Mouse (Mus musculus): ENCODE measurements around the gene March6. TPM values are rescaled to one million over a fixed set of nuclear protein-coding genes. Genes with fewer than 3 reads are reported as not detected.

March6 gene
- total RNA-seq, 2 experiments from 2014 or later: 183 to 187 TPM

- no peak for DNase-seq
These were observed 11.4 kb upstream of the March6 start for GRCm38 (mm10) chr15:31542013-31542958.

DNA sequence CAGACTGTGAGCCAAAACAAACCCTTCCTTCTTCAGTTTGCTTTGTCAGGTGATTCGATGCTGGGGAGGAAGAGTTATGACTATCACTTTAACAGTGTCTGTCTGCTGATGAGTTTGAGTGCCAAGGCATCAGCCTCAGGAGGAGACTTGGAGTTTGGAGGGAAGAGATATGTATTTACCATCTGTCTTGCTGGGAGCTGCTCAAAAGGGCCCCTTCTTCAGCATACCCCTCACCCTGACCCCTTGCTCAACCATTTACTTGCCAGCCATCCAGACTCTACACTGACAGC, 9.6 kb upstream of the March6 start:
- DNase-seq: no peak

DNA sequence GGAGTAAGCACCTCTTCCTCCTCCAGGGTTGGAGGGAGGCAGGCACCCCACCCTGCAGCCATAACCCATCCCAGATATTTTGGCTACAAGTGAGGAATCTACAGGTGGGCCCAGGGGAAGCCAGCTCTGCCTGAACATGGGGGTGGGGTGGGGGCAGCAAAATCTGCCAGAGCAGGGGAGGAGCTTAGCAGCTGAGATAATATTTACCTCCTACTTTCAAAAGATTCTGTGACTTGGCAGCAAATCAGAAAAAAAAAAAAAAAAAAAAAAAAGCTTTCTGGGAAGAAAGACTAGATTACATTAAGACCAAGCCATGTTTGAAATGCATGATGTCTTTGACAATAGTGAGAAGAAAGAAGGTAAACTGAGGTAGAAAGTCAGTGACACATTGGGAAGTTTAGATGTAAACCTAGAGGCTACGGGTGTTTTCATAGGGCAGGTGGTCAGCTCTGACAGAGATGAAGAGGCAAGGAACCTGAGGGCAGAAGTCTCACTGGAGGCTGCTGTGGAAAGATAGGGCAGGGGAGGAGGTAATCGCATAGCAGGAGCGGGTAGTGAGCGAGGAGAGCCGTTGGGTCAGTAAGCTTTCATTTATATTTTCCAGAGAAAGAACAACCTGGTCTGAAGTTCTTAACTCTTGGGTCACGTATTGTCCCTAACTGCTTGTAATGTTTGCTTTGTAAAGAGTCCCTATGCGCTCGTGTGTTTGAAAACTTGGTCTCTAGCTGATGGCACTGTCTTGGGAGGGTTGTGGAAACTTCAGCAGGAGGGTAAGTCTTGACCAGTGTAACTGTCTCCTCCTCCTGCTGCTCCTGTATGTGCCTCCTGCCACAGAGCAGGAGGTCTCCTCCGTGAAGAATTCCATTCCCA, 9.0 kb upstream of the March6 start:
- no peak for DNase-seq

DNA sequence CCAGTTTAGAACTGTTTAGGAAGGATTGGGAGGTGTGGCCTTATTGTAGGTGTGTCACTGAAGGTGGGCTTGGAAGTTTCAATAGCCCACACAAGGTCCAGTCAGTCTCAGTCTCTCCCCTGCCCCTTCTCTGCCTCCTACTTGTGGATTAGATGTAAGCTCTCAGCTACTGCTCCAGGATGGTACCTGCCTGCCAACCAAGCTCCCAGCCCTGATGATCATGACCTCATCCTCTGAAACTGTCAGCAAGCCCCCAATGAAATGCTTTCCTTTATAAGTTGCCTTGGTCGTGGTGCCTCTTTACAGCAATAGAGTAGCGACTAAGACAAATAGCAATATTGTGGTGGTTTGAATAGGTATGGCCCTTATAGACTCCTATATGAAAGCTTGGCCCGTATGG, 7.5 kb upstream of the March6 start:
- DNase-seq: no peak

DNA sequence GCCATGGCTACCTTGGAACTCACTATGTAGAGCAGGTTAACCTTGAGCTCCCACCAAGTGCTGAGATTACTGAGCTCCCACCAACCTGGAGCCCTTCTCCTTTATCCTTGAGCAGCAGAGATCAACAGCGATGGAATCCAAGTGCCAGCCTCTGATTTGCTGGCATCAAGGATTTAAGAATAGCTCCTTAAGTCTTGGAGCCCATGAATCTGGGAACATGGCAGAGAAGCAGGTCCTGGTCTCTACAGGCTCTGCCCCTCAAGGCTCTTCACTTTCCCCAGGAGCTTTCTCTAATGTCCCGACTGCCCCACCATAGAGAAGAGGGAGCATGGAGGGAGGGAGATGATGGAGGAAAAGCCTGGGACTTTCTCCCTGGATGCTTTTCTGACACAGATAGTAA, 6.9 kb upstream of the March6 start:
- no peak for DNase-seq

DNA sequence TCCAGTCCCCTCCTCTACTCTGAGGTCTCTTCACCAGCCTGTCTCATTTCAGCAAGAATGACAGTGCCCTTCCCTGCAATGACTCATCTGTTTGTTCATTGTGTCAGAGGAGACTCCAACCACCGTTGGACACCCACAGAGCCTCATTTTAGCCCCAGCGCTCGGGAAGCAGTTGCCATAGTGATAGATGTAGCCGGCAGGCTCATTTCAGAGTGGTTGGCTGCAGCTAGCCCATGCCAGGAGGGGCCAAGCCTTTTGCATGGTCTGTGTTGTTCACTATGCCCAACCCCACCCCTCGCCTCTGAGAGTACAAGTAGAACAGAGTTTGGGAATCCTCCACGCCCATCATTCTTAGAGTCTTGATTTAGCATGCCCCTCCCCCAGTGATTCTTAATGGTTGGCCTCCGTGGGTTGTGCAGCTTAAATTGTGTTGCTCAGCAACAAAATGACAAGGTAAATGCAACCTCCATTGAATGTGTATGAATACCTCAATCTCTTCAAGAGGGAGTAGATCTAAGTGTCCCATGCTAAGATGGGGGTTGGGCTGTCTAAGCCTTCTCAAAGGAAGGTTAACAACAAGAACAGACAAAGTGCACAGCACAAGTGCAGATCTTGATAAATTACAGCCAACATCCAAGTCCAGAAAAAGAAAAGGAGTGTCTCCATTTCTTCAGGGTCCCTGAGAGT, 5.3 kb upstream of the March6 start:
- DNase-seq: peak; percentile 45 to 55

DNA sequence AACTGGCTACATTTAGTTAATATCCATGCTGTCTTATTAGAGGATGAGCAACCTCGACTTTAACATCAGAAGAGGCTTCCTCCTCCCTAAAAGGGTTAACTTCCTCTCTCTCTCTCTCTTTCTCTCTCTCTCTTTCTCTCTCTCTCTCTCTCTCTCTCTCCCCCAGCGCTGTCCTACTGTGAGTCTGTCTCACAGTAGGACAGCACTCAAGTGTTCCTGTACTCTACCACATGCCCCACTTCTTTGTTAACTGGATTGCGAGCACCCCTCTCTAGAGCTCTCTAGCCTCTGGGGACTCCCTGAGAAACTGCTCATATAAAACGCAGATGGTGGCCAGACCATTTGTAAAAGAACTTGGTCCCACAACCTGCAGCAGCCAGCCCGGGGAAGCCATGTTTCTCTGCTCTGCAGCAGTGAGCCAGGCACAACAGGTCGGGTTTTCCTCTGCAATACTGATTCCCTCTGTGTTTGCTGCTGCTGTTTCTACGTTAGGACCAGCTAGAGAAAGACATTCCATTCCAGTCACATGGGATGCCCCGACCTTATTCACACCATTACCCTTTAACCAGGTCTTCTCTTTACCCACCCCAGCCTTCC, 4.5 kb upstream of the March6 start:
- DNase-seq: no peak

- DNase-seq: no peak
These were observed 3.8 kb upstream of the March6 start for GRCm38 (mm10) chr15:31534421-31535258.

GRCm38 (mm10) chr15:31533529-31533928, 2.7 kb upstream of the March6 start:
- no peak for DNase-seq

- DNase-seq: no peak
These were observed 1.6 kb upstream of the March6 start for GRCm38 (mm10) chr15:31532331-31533021.

GRCm38 (mm10) chr15:31531446-31532330, 835 bp upstream of the March6 start:
- DNase-seq: no peak

GRCm38 (mm10) chr15:31529811-31530658, 818 bp downstream of the March6 start:
- DNase-seq: peak; percentile 24 to 42

- no peak for DNase-seq
These were observed 1.8 kb downstream of the March6 start for GRCm38 (mm10) chr15:31529103-31529502.

GRCm38 (mm10) chr15:31528477-31528876, 2.4 kb downstream of the March6 start:
- no peak for DNase-seq

- no peak for DNase-seq
These were observed 4.4 kb downstream of the March6 start for GRCm38 (mm10) chr15:31526463-31526862.

- DNase-seq: no peak
These were observed 11.9 kb downstream of the March6 start for GRCm38 (mm10) chr15:31519000-31519399.

- no peak for DNase-seq
These were observed 12.5 kb downstream of the March6 start for GRCm38 (mm10) chr15:31518371-31518770.

DNA sequence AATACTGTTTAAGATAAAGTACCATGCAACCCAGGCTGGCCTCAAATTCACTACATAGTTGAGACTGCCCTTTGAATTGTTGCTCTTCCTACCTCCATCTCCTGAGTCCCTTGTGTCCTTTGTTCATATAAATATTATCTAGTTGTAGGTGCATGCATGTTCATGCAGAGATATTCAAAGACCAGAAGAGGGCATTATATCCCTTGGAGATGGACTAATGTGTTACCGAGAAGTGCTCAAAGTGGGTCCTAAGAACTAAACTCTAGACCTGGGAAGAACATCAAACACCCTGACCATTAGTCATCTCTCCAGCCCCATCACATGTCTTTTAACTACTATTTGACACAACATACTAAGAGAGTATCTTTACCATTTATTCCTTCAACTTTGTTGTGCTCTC, 13.7 kb downstream of the March6 start:
- DNase-seq: no peak

DNA sequence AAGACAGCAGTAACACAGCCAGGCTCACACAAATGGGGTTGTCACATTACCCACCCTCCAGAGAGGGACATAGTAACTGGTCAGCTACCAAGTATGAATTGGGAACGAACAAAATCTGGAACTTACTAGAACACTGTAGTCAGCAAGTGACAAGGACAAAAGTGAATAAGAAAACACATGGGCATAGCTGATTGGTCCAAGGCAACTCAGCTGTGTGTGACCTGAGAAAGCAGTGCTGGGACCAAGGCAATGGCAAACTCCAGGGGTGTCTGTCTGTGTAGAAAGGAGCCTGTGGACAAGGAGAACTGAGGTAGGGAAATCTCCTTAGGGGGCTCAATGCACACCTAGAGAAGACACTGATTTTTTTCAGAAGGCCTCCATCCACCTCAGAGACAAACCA, 19.1 kb downstream of the March6 start:
- DNase-seq: no peak
